Mouse (Mus musculus) bone marrow macrophage, adult 2 months (primary cell): ENCODE results near the gene Hyal3.

Experiments
- CTCF ChIP-seq: IDR thresholded peaks from 2 replicates; pipeline ENCODE4 v1.5.1; 2012; ENCODE audit warnings: low read depth, mild to moderate bottlenecking, low read length, moderate library complexity
- POLR2A ChIP-seq: IDR thresholded peaks from 2 replicates; pipeline ENCODE4 v1.6.1; 2012; ENCODE audit warnings: mild to moderate bottlenecking, low read depth, low read length, borderline replicate concordance

DNA sequence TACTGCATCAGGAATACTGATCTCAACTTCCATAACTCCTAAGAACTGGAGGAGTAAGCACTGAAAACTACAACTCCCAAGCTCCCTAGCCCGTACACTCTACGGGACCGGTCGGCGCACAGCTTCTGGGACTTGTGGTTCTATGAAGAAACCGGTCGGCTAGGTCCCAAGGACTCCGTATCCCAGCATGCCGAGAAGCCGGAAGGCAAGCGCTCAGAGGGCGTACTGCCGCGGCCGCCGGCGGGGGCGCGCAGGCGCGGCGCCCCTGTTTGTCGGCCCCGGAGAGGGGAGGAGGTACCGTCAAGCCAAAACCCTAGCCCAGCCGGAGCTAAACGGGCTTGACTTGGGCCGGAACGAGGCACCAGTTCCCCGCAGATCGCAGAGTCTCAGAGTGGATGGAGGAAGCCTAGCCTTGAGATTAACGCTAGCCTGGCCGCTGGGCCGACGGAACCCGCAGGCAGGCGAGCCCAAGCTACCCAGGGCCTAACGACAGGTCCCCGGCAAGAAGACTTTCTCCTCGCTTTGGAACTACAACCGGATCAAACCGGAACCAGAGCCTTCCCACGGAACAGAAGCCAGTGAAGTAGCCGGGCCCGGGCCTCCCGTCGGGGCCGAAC, 46.7 kb upstream of the Hyal3 start, which contains the start of gene Tmem115:
- TF ChIP-seq CTCF = no peak
- no peak for TF ChIP-seq POLR2A
